Mouse (Mus musculus) heart, postnatal 4 days (tissue): Measurements from ENCODE around the gene Zcwpw1. TPM values are rescaled to one million over a fixed set of nuclear protein-coding genes. Genes with fewer than 3 reads are reported as not detected.
A peak's percentile ranks its signal among the peaks of the same experiment; 100 is the strongest.

Experiments used
- DNase-seq: peaks from one replicate; pipeline ENCODE4 v3.0.0; 2021
- total RNA-seq, 2 experiments: library from RNA; stranded (reverse); gene quantifications; 2 replicates each; pipeline ENCODE4 v1.2.3; 2021

The Zcwpw1 gene
- total RNA-seq, 2 experiments from 2014 or later: 2.4 to 3.2 TPM

- DNase-seq: no peak
These were observed 31.5 kb upstream of the Zcwpw1 start for GRCm38 (mm10) chr5:137756106-137756505.

GRCm38 (mm10) chr5:137756882-137757661 lies 30.5 kb upstream of the Zcwpw1 start:
- DNase-seq: peak; percentile 94

GRCm38 (mm10) chr5:137757887-137758286 lies 29.7 kb upstream of the Zcwpw1 start:
- peak; percentile 92 for DNase-seq

GRCm38 (mm10) chr5:137758921-137759534 lies 28.6 kb upstream of the Zcwpw1 start:
- DNase-seq: no peak

- DNase-seq: peak; percentile 90
These were observed 27.6 kb upstream of the Zcwpw1 start for GRCm38 (mm10) chr5:137759971-137760412.

- no peak for DNase-seq
These were observed 22.8 kb upstream of the Zcwpw1 start for GRCm38 (mm10) chr5:137764609-137765340.

GRCm38 (mm10) chr5:137766270-137766669 lies 21.3 kb upstream of the Zcwpw1 start:
- DNase-seq: no peak

- DNase-seq: no peak
These were observed 19.1 kb upstream of the Zcwpw1 start for GRCm38 (mm10) chr5:137768475-137768874.

GRCm38 (mm10) chr5:137770709-137771108 lies 16.9 kb upstream of the Zcwpw1 start:
- peak; percentile 50 for DNase-seq

- DNase-seq: no peak
These were observed 14.8 kb upstream of the Zcwpw1 start for GRCm38 (mm10) chr5:137772755-137773154.

- DNase-seq: no peak
These were observed 11.9 kb upstream of the Zcwpw1 start for GRCm38 (mm10) chr5:137775587-137776290.

GRCm38 (mm10) chr5:137776408-137776918 lies 11.1 kb upstream of the Zcwpw1 start:
- no peak for DNase-seq

- no peak for DNase-seq
These were observed 10.2 kb upstream of the Zcwpw1 start for GRCm38 (mm10) chr5:137777267-137777845.

GRCm38 (mm10) chr5:137778635-137779034 lies 9.0 kb upstream of the Zcwpw1 start, which contains the start of gene Ppp1r35:
TSS of gene Ppp1r35 (plus strand) at chr5:137778849.
- peak; percentile 98 for DNase-seq

GRCm38 (mm10) chr5:137779053-137779933 lies 8.3 kb upstream of the Zcwpw1 start:
- peak; percentile 44 for DNase-seq

GRCm38 (mm10) chr5:137781661-137782060 lies 5.9 kb upstream of the Zcwpw1 start:
- no peak for DNase-seq

- no peak for DNase-seq
These were observed 4.6 kb upstream of the Zcwpw1 start for GRCm38 (mm10) chr5:137782776-137783522.

- no peak for DNase-seq
These were observed 3.6 kb upstream of the Zcwpw1 start for GRCm38 (mm10) chr5:137783901-137784540.

GRCm38 (mm10) chr5:137784546-137784945 lies 3.1 kb upstream of the Zcwpw1 start:
- DNase-seq: no peak
